Mouse (Mus musculus): ENCODE data around the gene Ccdc70. TPM values are rescaled to one million over a fixed set of nuclear protein-coding genes. Genes with fewer than 3 reads are reported as not detected.

Gene Ccdc70
- total and polyA plus RNA-seq, 3 experiments: not detected

DNA sequence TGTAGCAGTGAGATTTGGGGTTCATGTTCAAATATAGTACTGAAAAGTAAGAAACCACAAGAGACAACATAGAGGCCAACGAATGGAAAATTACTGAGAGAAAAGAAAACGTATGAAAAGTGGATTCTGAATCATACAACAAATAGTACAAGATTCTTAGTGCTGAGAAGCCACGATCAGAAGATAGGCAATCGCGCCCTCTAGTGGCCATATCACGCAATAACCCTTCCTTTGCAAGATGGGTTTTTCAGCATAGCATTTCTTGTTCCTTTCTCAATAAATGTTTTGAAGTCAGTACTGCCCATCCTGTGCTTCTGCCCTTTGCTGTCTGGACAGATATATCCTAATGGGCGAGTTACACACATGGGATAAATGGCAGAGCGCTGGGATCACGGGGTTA lies 14.3 kb upstream of the Ccdc70 start:
- TF ChIP-seq CTCF (IDR thresholded peaks at IDR 0.05) (peak; percentile 71), EP300 (IDR thresholded peaks at IDR 0.05; ENCODE audit: insufficient read depth, low read depth, low read length) (no peak)
- Histone ChIP-seq H3K4me3 (no peak overlapping the region), H3K27ac (no peak overlapping the region), H3K27me3 (ENCODE audit: control insufficient read depth, insufficient read depth, low read length) (no peaks in the 10 kb centered on the region), H3K4me1 (ENCODE audit: control insufficient read depth, insufficient read depth, low read length) (no peaks in the 10 kb centered on the region), H3K79me2 (replicated peaks; ENCODE audit: control insufficient read depth, insufficient read depth, low read length) (no peaks in the 10 kb centered on the region), H3K9ac (ENCODE audit: low read depth, low read length) (no peak overlapping the region), H3K36me3 (ENCODE audit: control insufficient read depth, insufficient read depth, low read length) (no peaks in the 10 kb centered on the region)
- 5% methylated on average over 9 of the region's 9 CpGs for WGBS
- DNase-seq: no peak
- intact Hi-C loops (cut with DNase I): no loop called here

DNA sequence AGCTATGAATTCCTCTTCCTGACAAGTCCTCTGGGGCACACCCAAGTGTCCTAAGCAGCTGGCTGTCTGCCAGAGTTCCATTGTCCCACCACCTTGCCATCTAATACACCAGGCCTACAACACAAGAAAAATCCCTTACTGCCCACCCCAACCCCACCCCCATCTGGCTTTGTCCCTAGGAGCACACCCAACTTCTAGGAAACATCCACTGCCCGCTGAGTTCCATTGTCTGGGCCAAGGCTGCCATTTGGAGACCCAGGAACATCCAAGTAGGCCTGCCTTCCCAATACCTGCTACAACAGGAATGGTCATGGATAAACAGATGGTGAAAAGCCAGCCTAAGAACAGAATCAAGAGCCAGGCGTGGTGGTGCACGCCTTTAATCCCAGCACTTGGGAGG lies 13.2 kb upstream of the Ccdc70 start:
- no peaks in the 10 kb centered on the region for H3K79me2 ChIP-seq (replicated peaks; ENCODE audit: control insufficient read depth, insufficient read depth, low read length)
- H3K27me3 ChIP-seq (ENCODE audit: control insufficient read depth, insufficient read depth, low read length): no peaks in the 10 kb centered on the region
- H3K27ac ChIP-seq: no peak overlapping the region
- no peak overlapping the region for H3K9ac ChIP-seq (ENCODE audit: low read depth, low read length)
- no peak overlapping the region for H3K4me3 ChIP-seq
- no peak for TF ChIP-seq EP300 (IDR thresholded peaks at IDR 0.05; ENCODE audit: insufficient read depth, low read depth, low read length)
- TF ChIP-seq POLR2A (IDR thresholded peaks at IDR 0.05; ENCODE audit: insufficient read depth, low read depth, low read length): no peak
- TF ChIP-seq CTCF (IDR thresholded peaks at IDR 0.05): no peak
- 79% methylated on average over 3 of the region's 3 CpGs for WGBS
- no peak for DNase-seq
- H3K36me3 ChIP-seq (ENCODE audit: control insufficient read depth, insufficient read depth, low read length): no peaks in the 10 kb centered on the region
- H3K4me1 ChIP-seq (ENCODE audit: control insufficient read depth, insufficient read depth, low read length): no peaks in the 10 kb centered on the region
- intact Hi-C loops (cut with DNase I): no loop called here

DNA sequence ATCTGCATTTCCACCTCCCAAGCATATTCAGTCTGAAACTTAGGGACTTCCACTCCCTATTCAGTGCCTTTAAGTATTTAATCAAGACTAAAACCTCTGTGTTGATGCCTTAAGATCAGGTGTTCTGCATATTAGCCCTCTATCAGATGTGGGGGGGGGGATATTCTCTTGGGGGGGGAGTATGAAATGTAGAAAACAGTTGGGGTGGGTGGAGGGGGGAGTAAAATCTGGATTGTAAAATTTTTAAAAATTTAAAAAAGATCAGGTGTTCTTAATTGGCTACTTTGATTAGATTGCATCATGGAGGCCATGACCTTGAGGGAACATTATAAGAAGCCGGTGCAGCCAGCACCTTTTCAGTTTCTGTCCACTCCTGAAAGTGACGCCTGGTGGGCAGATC lies 11.2 kb upstream of the Ccdc70 start, which contains the start of gene Fam90a1a:
Gene Fam90a1a, plus strand, starts transcription at position 301 of the 400 bp plus-strand sequence.
- intact Hi-C loops (cut with DNase I): no loop called here
- TF ChIP-seq CTCF (IDR thresholded peaks at IDR 0.05): no peak
- TF ChIP-seq EP300 (IDR thresholded peaks at IDR 0.05; ENCODE audit: insufficient read depth, low read depth, low read length): no peak
- TF ChIP-seq POLR2A (IDR thresholded peaks at IDR 0.05; ENCODE audit: insufficient read depth, low read depth, low read length): no peak
- no peak within 1 kb of the TSS for H3K4me3 ChIP-seq
- no peak within 1 kb of the TSS for H3K9ac ChIP-seq (ENCODE audit: low read depth, low read length)
- H3K27me3 ChIP-seq (ENCODE audit: control insufficient read depth, insufficient read depth, low read length): no peaks in the 10 kb centered on the region
- no peaks in the 10 kb centered on the region for H3K36me3 ChIP-seq (ENCODE audit: control insufficient read depth, insufficient read depth, low read length)
- no peak within 1 kb of the TSS for H3K27ac ChIP-seq
- WGBS: 87% methylated on average over 2 of the region's 2 CpGs
- no peaks in the 10 kb centered on the region for H3K4me1 ChIP-seq (ENCODE audit: control insufficient read depth, insufficient read depth, low read length)
- H3K79me2 ChIP-seq (replicated peaks; ENCODE audit: control insufficient read depth, insufficient read depth, low read length): no peaks in the 10 kb centered on the region
- no peak for DNase-seq

DNA sequence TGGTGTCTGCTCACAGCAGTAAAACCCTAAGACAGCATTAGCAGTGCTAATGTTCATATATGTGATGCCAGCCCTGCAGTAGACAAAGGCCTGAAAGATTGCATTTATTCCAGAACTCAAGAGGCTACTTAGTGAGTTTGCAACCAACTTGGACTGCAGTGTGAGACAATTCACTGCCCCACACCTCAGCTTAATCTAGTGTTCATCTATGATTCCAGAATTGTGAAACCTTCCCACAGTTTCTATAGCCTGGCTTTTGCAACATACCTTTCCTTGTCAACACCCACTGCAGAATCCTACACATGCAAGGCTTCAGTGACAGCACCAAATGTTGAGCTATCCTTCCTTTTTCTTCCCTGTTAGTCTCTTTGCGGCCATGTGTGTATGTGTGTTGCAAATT lies 2.9 kb upstream of the Ccdc70 start:
- no peaks in the 10 kb centered on the region for H3K36me3 ChIP-seq (ENCODE audit: control insufficient read depth, insufficient read depth, low read length)

DNA sequence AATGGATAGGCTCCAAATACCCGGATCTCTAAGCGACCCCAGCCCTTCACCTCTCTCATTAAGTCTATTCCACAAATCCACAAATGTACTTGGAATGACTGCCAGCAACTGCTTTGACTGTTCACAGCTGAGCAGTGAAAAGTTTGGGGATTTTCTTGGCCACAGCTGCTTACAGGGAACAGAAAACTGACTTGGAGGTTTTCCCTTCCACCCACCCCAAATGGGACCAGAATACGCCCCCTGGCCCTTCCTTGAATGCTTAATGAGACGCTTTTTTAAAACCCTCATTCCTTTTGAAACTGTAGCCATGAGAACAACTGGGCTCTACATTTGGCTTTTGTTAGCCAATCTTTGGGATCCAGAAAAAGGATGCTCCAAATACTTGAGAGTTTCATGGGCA lies 8.6 kb downstream of the Ccdc70 start:
- Histone ChIP-seq H3K27me3 (ENCODE audit: control insufficient read depth, insufficient read depth, low read length) (no peaks in the 10 kb centered on the region), H3K4me1 (ENCODE audit: control insufficient read depth, insufficient read depth, low read length) (no peaks in the 10 kb centered on the region), H3K36me3 (ENCODE audit: control insufficient read depth, insufficient read depth, low read length) (no peaks in the 10 kb centered on the region), H3K27ac (no peak overlapping the region), H3K9ac (ENCODE audit: low read depth, low read length) (no peak overlapping the region), H3K4me3 (no peak overlapping the region), H3K79me2 (replicated peaks; ENCODE audit: control insufficient read depth, insufficient read depth, low read length) (no peaks in the 10 kb centered on the region)
- WGBS: 61% methylated on average over 4 of the region's 4 CpGs
- intact Hi-C loops (cut with DNase I): no loop called here
- DNase-seq: no peak
- TF ChIP-seq EP300 (IDR thresholded peaks at IDR 0.05; ENCODE audit: insufficient read depth, low read depth, low read length): no peak
- TF ChIP-seq POLR2A (IDR thresholded peaks at IDR 0.05; ENCODE audit: insufficient read depth, low read depth, low read length): no peak
- TF ChIP-seq CTCF (IDR thresholded peaks at IDR 0.05): no peak

More for the DNA sequence above, 2.9 kb upstream of the Ccdc70 start:
- no peak overlapping the region for H3K27ac ChIP-seq
- DNase-seq: no peak
- WGBS: 67% methylated on average over 1 of the region's 1 CpGs
- H3K4me3 ChIP-seq: no peak overlapping the region
- no peaks in the 10 kb centered on the region for H3K4me1 ChIP-seq (ENCODE audit: control insufficient read depth, insufficient read depth, low read length)
- no peak overlapping the region for H3K9ac ChIP-seq (ENCODE audit: low read depth, low read length)
- H3K79me2 ChIP-seq (replicated peaks; ENCODE audit: control insufficient read depth, insufficient read depth, low read length): no peaks in the 10 kb centered on the region
- TF ChIP-seq CTCF (IDR thresholded peaks at IDR 0.05): no peak
- intact Hi-C loops (cut with DNase I): no loop called here
- no peaks in the 10 kb centered on the region for H3K27me3 ChIP-seq (ENCODE audit: control insufficient read depth, insufficient read depth, low read length)

DNA sequence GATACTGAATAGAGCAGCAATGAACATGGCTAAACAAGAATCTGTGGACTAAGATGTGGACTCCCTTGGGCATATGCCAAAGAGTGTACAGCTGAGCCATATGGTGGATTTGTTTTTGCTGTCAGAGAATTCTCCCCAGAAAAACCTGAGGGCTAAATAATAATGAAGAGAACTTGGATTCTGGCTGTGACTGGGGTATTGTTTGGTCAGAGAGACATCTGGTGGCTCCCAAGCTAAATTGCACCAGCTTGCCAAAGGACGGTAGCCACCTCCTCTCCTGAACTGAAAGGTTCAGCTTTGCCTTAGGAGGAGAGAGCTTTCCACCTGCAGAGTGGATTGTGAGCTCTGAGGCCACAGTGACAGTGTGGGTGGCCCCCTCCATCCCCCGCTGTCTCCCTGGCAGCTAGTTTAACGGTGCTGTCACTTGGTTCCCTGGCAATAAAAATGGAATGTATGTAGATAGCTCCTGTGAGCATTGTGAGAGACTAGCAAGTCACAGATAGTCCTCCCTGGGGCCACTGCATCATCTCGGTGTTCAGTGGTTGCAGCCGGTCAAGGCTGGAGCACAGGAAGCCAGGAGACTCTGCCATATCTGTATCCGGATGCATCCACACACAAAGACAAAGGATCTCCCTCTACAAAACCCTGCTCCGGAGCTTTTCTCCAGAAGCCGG lies 12.2 kb downstream of the Ccdc70 start:
- TF ChIP-seq CTCF (IDR thresholded peaks at IDR 0.05): peak; percentile 55
- TF ChIP-seq POLR2A (IDR thresholded peaks at IDR 0.05; ENCODE audit: insufficient read depth, low read depth, low read length): no peak
- TF ChIP-seq EP300 (IDR thresholded peaks at IDR 0.05; ENCODE audit: insufficient read depth, low read depth, low read length): no peak
- no peaks in the 10 kb centered on the region for H3K79me2 ChIP-seq (replicated peaks; ENCODE audit: control insufficient read depth, insufficient read depth, low read length)
- H3K4me3 ChIP-seq: no peak overlapping the region
- intact Hi-C loops (cut with DNase I): no loop called here
- no peak overlapping the region for H3K27ac ChIP-seq
- no peak for DNase-seq
- WGBS: 51% methylated on average over 8 of the region's 8 CpGs
- no peaks in the 10 kb centered on the region for H3K27me3 ChIP-seq (ENCODE audit: control insufficient read depth, insufficient read depth, low read length)
- H3K4me1 ChIP-seq (ENCODE audit: control insufficient read depth, insufficient read depth, low read length): no peaks in the 10 kb centered on the region
- no peaks in the 10 kb centered on the region for H3K36me3 ChIP-seq (ENCODE audit: control insufficient read depth, insufficient read depth, low read length)
- no peak overlapping the region for H3K9ac ChIP-seq (ENCODE audit: low read depth, low read length)
